9 mouse cellular contexts compared by ENCODE assay signal in the genomic region with DNA sequence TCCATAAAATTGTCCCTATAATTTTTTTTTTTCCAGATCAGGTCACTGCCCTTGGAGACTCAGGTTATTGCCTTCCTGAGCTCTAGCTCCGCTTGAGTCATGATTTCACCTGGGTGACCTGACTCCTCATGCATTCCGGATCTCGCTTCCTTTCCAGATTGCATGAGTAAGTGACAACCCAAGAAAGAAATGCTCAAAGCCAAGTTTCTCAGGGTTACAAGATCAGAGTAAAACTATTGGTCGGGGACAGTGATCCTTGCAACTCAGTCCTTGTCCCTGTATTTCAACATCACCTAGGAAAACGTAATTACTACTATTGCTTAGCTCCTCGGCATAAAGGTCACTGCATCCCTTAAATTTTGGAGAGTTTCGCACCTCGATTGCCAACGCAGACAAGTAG. TPM values are rescaled to one million over a fixed set of nuclear protein-coding genes. Genes with fewer than 3 reads are reported as not detected.
DNase-seq lines count a peak whose midpoint lies in the region; ATAC-seq and TF ChIP-seq lines count a peak whose summit lies in the region.
"Had no signal": no experiment of that assay in that cellular context is flagged by ENCODE, and none has a peak within 500 bp of the region (broad histone marks: within the 10 kb centered on the region; RNA-seq: fewer than 3 reads in every experiment).

A gene (plus strand): TSS at position 340 of the 400 bp plus-strand sequence.

- no peak for ATAC-seq in heart, embryonic 13.5 days (ENCODE audit: extremely low read depth, insufficient number of reproducible peaks, low FRiP score, low TSS enrichment)
- no peak for ATAC-seq in hindbrain, embryonic 11.5 days (ENCODE audit: low FRiP score)
- ATAC-seq in midbrain, embryonic 11.5 days (ENCODE audit: low FRiP score), result no peak

- H3K4me3 ChIP-seq in heart, embryonic 13.5 days, result peak within 1 kb of the TSS; percentile 52
- H3K4me3 ChIP-seq in bone marrow macrophage, adult 2 months (ENCODE audit: insufficient read depth, low read length), result peak within 1 kb of the TSS; percentile 38
- peak within 1 kb of the TSS; percentile 29 for H3K4me3 ChIP-seq in hindbrain, embryonic 11.5 days (ENCODE audit: low read depth, low read length)
- peak within 1 kb of the TSS; percentile 23 for H3K4me3 ChIP-seq in midbrain, embryonic 11.5 days (ENCODE audit: low read depth, low read length)

- H3K4me2 ChIP-seq in heart, embryonic 13.5 days, result peak within 1 kb of the TSS; percentile 76
- H3K4me2 ChIP-seq in hindbrain, embryonic 11.5 days (replicated peaks; ENCODE audit: low read depth, low read length), result peak within 1 kb of the TSS; percentile 55
- peak within 1 kb of the TSS; percentile 35 for H3K4me2 ChIP-seq in midbrain, embryonic 11.5 days

- no peaks in the 10 kb centered on the region for H3K36me3 ChIP-seq in heart, embryonic 13.5 days
- H3K36me3 ChIP-seq in hindbrain, embryonic 11.5 days (ENCODE audit: control insufficient read depth, insufficient read depth, low read length), result no peaks in the 10 kb centered on the region
- no peaks in the 10 kb centered on the region for H3K36me3 ChIP-seq in midbrain, embryonic 11.5 days (ENCODE audit: control insufficient read depth, insufficient read depth, low read length)

- TF ChIP-seq CTCF in bone marrow macrophage, adult 2 months (IDR thresholded peaks at IDR 0.05; ENCODE audit: low read depth, low read length), result no peak

- H3K27me3 ChIP-seq in heart, embryonic 13.5 days (replicated peaks), result peaks cover 55% of the 10 kb centered on the region
- H3K27me3 ChIP-seq in hindbrain, embryonic 11.5 days (ENCODE audit: control insufficient read depth, insufficient read depth, low read length), result peaks cover 13% of the 10 kb centered on the region; the same call in 1 of the 2 replicates
- peaks cover 23% of the 10 kb centered on the region for H3K27me3 ChIP-seq in midbrain, embryonic 11.5 days (ENCODE audit: control insufficient read depth, insufficient read depth, low read length)

- 0 out of 2 replicates have a peak, but pooled peaks cover 3% of the 10 kb centered on the region for H3K4me1 ChIP-seq in heart, embryonic 13.5 days
- H3K4me1 ChIP-seq in bone marrow macrophage, adult 2 months (ENCODE audit: control insufficient read depth, insufficient read depth, low read length), result no peaks in the 10 kb centered on the region
- no peaks in the 10 kb centered on the region for H3K4me1 ChIP-seq in hindbrain, embryonic 11.5 days (replicated peaks; ENCODE audit: control insufficient read depth, insufficient read depth, low read length)
- no peaks in the 10 kb centered on the region for H3K4me1 ChIP-seq in midbrain, embryonic 11.5 days (ENCODE audit: control insufficient read depth, insufficient read depth, low read length)

- no peak within 1 kb of the TSS for H3K27ac ChIP-seq in heart, embryonic 13.5 days (replicated peaks)
- H3K27ac ChIP-seq in bone marrow macrophage, adult 2 months (ENCODE audit: insufficient read depth, low read depth, low read length), result no peak within 1 kb of the TSS
- H3K27ac ChIP-seq in hindbrain, embryonic 11.5 days (ENCODE audit: low read depth, low read length), result no peak within 1 kb of the TSS
- no peak within 1 kb of the TSS for H3K27ac ChIP-seq in midbrain, embryonic 11.5 days (ENCODE audit: low read depth, low read length)

- no peaks in the 10 kb centered on the region for H3K9me3 ChIP-seq in heart, embryonic 13.5 days
- H3K9me3 ChIP-seq in hindbrain, embryonic 11.5 days (ENCODE audit: control insufficient read depth, low read length), result no peaks in the 10 kb centered on the region
- no peaks in the 10 kb centered on the region for H3K9me3 ChIP-seq in midbrain, embryonic 11.5 days (ENCODE audit: control insufficient read depth, low read length)

- peak within 1 kb of the TSS; percentile 71 for H3K9ac ChIP-seq in heart, embryonic 13.5 days
- H3K9ac ChIP-seq in hindbrain, embryonic 11.5 days (ENCODE audit: low read depth, low read length), result no peak within 1 kb of the TSS
- no peak within 1 kb of the TSS for H3K9ac ChIP-seq in midbrain, embryonic 11.5 days (ENCODE audit: low read length)

- DNase-seq in heart, adult 18-20 months, result no peak
- DNase-seq in hindbrain, embryonic 11.5 days (ENCODE audit: low spot score), result no peak
- DNase-seq in midbrain, embryonic 11.5 days (ENCODE audit: low spot score, missing footprints), result peak; percentile 85
- DNase-seq in spleen, adult 12 weeks (ENCODE audit: low spot score), result no peak
- DNase-seq in layer of hippocampus, adult 9-10 months (ENCODE audit: low spot score), result no peak
- DNase-seq in left cerebral cortex, adult 8-10 months (ENCODE audit: low spot score in 2 of 2), result no peak

- TF ChIP-seq POLR2A in bone marrow macrophage, adult 2 months (IDR thresholded peaks at IDR 0.05; ENCODE audit: borderline replicate concordance, low read depth, low read length), result no peak

- 44% methylated on average over 9 of the region's 9 CpGs for WGBS in heart, embryonic 13.5 days
- 58% methylated on average over 9 of the region's 9 CpGs for WGBS in hindbrain, embryonic 11.5 days
- WGBS in midbrain, embryonic 11.5 days, result 58% methylated on average over 9 of the region's 9 CpGs

RNA-seq across cellular contexts. Expression of the gene that starts here (rescaled TPM):
- polyA plus RNA-seq in heart, embryonic 13.5 days (2015; fragmentation: Nextera tagmentation; extraction: Ambion mirVana), result 0.14 TPM in 1 of 2 replicates, not detected in the other
- total RNA-seq in heart, adult 18-20 months (2021), result under 1 TPM in 1 of 2 experiments, not detected in 1; 0.41 TPM
- not detected in 2 replicates for polyA plus RNA-seq in bone marrow macrophage, adult 2 months (2012; ENCODE audit: insufficient read depth, insufficient read length, missing spikeins)
- not detected in 2 replicates for polyA plus RNA-seq in hindbrain, embryonic 11.5 days (2014; fragmentation: Nextera tagmentation; extraction: Ambion mirVana)
- not detected in 2 replicates for polyA plus RNA-seq in midbrain, embryonic 11.5 days (2014; fragmentation: Nextera tagmentation; extraction: Ambion mirVana)
- total RNA-seq in left cerebral cortex, adult 8-10 months (2022), result 1 to 10 TPM; 2.4 to 3.7 (median 3.5) TPM
- polyA plus RNA-seq: spleen, adult 2 months had no signal

Comparison
In these comparisons a context has a peak if more than half of its experiments do, and no peak if none do; other contexts are left out.
1. Peak in DNase-seq, H3K4me3 ChIP-seq and H3K4me2 ChIP-seq in midbrain, embryonic 11.5 days; RNA of the gene not detected or under 1 TPM.